Mouse (Mus musculus): Measurements from ENCODE around the gene Urod.

DNA sequence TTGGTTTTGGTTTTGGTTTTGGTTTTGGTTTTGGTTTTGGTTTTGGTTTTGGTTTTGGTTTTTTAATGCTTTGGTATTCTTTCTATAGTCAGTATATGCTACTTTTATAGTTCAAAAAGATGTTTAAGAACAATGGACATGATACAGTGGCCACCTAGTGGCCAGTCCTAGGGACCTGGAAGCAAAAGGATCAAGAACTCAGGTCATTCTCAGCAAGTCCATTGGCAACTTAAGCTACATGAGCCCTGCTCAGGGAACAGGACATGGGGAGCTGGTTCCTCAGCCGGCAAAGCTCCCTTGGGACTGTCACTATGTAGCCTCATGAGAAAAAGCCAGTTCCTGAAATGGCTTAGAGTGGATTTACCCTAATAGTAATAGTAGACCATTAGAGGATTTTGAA is 42.6 kb downstream of the Urod start:
- TF ChIP-seq CTCF (IDR thresholded peaks at IDR 0.05; ENCODE audit: control insufficient read depth, insufficient read depth, insufficient read length), result no peak
- no peak for TF ChIP-seq MYOG (IDR thresholded peaks at IDR 0.05; ENCODE audit: control insufficient read depth, extremely low read depth, insufficient read length)
